Mouse (Mus musculus): ENCODE results near the gene Tctex1d2. TPM values are rescaled to one million over a fixed set of nuclear protein-coding genes. Genes with fewer than 3 reads are reported as not detected.
"Not testable (repeated sequence)": the region's sequence is repeated elsewhere in the genome, so short reads cannot be mapped to it uniquely, and the experiment has no call there.

The Tctex1d2 gene
- total RNA-seq, 2 experiments from 2014 or later = 6.3 to 8.3 TPM

GRCm38 (mm10) chr16:32431047-32431591, 11.6 kb downstream of the Tctex1d2 start:
- no peak for DNase-seq
- intact Hi-C loops (cut with DNase I) = loop anchor here (5.0 kb wide), 2 partner anchors 99 to 181 kb away; partner anchors contain the start of gene Ubxn7

- intact Hi-C loops (cut with DNase I) = loop anchor here (5.0 kb wide), 2 partner anchors 100 to 180 kb away; partner anchors contain the start of gene Ubxn7
- no peak for DNase-seq
Observed at GRCm38 (mm10) chr16:32431926-32432325, 12.4 kb downstream of the Tctex1d2 start.

DNA sequence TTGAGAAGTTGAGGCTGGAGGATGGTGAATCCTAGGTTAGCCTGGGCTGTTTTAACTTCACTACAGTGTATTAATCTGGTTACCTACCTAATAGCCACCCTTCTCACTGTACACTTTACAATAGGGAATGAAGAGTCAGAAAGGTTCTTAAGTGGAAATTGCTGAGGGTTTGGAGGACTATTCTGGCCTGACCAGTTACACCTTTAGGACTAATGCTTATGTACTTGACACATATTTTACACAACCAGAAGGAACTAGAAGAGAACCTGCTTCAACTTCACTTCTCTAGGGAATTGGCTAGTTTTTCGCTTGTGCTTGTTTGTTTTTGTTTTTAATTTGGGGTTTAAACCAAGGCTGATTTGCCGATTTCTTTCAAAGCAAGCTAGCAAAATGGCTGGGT, 13.6 kb downstream of the Tctex1d2 start:
- no peak for DNase-seq
- intact Hi-C loops (cut with DNase I) = loop anchor here (5.0 kb wide), 2 partner anchors 101 to 179 kb away; partner anchors contain the start of gene Ubxn7

DNA sequence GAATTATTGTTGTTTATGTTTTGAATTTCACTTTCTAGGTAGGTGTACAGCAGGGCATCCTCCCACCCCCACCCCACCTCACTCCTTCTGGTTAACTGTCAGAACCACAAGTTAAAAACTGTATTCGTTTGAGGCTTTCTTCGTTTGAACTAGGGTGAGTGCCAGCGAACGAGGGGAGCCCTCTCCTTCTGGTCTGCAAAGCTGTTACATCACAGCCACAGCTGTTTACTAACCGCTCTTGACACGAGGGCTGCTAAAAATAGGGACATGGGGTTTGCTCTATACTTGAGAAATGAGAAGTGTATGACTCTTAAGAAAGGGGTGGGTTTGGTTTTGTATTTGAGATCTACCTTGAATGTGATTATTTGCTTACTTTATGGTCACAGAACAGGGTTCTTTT, 14.6 kb downstream of the Tctex1d2 start:
- intact Hi-C loops (cut with DNase I) = loop anchor here (5.0 kb wide), 2 partner anchors 102 to 178 kb away; partner anchors contain the start of gene Ubxn7

GRCm38 (mm10) chr16:32434691-32435090, 15.2 kb downstream of the Tctex1d2 start:
- intact Hi-C loops (cut with DNase I) = loop anchor here (5.0 kb wide), 2 partner anchors 102 to 178 kb away; partner anchors contain the start of gene Ubxn7

More for the DNA sequence above, 14.6 kb downstream of the Tctex1d2 start:
- peak; percentile 30 to 43 for DNase-seq

DNA sequence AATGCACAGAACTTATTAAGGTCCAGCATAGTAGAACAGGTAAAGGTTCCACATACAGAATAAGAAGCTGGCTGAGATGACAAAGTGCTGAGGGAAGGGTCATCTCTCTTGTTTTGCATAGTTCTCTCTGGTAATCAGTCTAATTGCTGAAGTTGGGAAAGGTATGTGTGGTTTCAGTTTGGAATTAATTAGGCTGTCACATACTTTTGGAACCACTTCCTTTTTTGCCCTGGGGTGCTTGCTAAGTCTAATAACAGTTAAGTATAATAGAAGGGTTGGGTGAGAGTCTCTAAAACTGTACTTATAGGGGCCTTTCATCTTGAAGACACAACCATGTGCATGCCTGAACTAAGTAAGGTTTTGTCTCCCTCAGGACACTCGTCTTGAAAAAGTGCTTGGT, 17.2 kb downstream of the Tctex1d2 start:
- intact Hi-C loops (cut with DNase I) = no loop called here

More at GRCm38 (mm10) chr16:32434691-32435090, 15.2 kb downstream of the Tctex1d2 start:
- no peak for DNase-seq

GRCm38 (mm10) chr16:32437266-32437665, 17.8 kb downstream of the Tctex1d2 start:
- intact Hi-C loops (cut with DNase I) = no loop called here
- no peak for DNase-seq

More for the DNA sequence above, 17.2 kb downstream of the Tctex1d2 start:
- no peak for DNase-seq

- DNase-seq = no peak
- intact Hi-C loops (cut with DNase I) = no loop called here
Observed at GRCm38 (mm10) chr16:32441432-32441831, 21.9 kb downstream of the Tctex1d2 start.

- DNase-seq; intact Hi-C loops (cut with DNase I): not testable (repeated sequence)
Observed at GRCm38 (mm10) chr16:32444615-32445014, 25.1 kb downstream of the Tctex1d2 start.

GRCm38 (mm10) chr16:32445558-32445957, 26.1 kb downstream of the Tctex1d2 start:
- no peak for DNase-seq
- intact Hi-C loops (cut with DNase I) = no loop called here

GRCm38 (mm10) chr16:32446563-32447138, 27.1 kb downstream of the Tctex1d2 start:
- intact Hi-C loops (cut with DNase I) = no loop called here

DNA sequence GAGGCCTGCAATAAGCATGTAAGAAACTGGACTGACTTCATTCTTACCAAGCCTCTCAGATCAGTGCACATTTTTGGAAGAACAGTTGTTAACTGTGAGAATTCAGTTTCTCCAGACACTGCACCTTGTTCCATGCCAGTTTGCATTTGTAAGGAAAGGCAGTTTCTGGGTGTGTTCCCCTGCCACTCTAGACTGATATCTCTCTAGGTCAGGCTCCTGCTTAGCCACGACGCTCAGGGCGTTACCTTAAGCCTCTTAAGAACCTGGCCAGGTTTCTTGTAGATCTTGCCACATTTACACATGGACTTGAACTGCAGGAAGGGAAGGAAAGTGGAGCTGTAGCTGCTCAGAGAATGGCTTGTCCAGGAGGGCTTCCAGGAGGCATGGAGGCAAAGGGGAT, 30.2 kb downstream of the Tctex1d2 start:
- intact Hi-C loops (cut with DNase I) = no loop called here
- DNase-seq = no peak

More at GRCm38 (mm10) chr16:32446563-32447138, 27.1 kb downstream of the Tctex1d2 start:
- no peak for DNase-seq

DNA sequence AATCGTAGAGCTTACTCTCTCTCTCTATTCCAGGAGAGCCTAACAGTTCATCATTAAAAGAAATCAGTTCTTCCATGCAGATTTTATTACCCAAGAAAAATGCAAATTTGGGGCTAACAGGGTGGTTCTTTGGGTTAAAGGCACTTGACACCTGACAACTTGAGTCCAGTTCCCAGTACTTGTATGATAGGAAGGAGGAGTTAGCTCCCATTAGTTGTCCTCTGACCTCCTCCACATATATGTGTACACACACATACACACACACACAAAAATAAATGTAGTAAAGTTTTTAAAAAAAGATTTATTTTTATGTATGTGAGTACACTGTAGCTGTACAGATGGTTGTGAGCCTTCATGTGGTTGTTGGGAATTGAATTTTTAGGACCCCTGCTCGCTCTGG, 30.6 kb downstream of the Tctex1d2 start:
- intact Hi-C loops (cut with DNase I) = no loop called here
- DNase-seq = no peak

- no peak for DNase-seq
- intact Hi-C loops (cut with DNase I) = no loop called here
Observed at GRCm38 (mm10) chr16:32453102-32453501, 33.6 kb downstream of the Tctex1d2 start.

- no peak for DNase-seq
- intact Hi-C loops (cut with DNase I) = no loop called here
Observed at GRCm38 (mm10) chr16:32454646-32455045, 35.1 kb downstream of the Tctex1d2 start.

- no peak for DNase-seq
- intact Hi-C loops (cut with DNase I) = no loop called here
Observed at GRCm38 (mm10) chr16:32456086-32456485, 36.6 kb downstream of the Tctex1d2 start.

- DNase-seq = no peak
- intact Hi-C loops (cut with DNase I) = no loop called here
Observed at GRCm38 (mm10) chr16:32456761-32457160, 37.3 kb downstream of the Tctex1d2 start.

DNA sequence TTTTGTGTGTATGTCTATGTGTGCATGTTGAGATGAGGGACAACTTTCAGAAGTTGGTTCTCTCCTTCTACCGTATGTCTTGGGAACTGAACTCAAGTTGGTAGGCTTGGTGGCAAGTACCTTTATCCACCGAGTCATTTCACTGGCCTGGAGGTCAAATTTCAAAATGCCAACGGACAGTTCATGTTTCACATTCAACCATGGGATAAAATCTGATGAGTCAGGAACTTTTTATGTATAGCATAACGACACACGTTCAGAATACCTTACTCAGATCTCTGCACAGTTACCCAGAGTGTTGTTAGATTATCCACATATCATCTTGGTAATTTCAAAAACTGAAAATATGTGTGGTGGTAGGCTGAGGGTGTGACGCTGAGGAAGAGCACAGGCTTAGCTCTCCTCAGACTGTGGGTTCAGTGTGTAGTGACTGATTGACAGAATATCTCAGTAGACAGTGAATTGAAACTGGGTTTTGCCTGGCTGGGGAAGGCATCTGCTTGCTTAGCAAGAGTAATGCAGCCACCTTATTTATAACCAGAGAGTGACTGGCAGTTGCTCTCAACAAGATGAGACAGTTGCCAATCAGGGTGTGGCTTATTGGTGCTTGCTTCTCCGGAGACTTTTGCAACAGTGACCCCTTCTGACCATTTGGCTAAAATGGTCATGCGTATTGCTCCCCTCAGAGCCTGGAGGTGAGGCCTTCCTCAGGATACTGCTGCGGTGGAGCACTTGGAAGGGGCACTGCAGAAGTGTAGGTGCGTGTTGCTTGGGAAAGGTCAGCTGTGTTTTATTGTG, 38.3 kb downstream of the Tctex1d2 start:
- intact Hi-C loops (cut with DNase I) = loop anchor here (1.0 to 2.0 kb wide), 3 partner anchors 29 to 193 kb away; no protein-coding TSS in a partner anchor
- peak; percentile 52 to 62 for DNase-seq

- intact Hi-C loops (cut with DNase I) = no loop called here
- no peak for DNase-seq
Observed at GRCm38 (mm10) chr16:32460518-32460917, 41.0 kb downstream of the Tctex1d2 start.

DNA sequence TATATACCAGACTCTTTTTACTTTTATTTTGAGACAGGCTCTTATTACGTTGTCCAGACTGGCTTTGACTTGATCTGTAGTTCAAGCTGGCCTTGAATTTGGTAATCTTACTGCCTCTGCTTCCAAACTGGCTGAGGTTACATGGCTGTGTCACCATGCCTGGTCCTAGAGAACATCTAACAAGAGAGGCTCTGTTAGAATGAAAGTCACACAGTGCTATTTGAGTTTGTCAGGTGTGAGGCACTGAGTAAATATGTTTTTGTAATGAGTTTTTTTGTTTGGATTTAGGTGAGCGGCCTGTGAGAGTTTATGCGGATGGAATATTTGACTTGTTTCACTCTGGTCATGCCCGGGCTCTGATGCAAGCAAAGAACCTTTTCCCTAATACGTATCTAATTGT, 42.2 kb downstream of the Tctex1d2 start:
- intact Hi-C loops (cut with DNase I) = no loop called here
- no peak for DNase-seq

DNA sequence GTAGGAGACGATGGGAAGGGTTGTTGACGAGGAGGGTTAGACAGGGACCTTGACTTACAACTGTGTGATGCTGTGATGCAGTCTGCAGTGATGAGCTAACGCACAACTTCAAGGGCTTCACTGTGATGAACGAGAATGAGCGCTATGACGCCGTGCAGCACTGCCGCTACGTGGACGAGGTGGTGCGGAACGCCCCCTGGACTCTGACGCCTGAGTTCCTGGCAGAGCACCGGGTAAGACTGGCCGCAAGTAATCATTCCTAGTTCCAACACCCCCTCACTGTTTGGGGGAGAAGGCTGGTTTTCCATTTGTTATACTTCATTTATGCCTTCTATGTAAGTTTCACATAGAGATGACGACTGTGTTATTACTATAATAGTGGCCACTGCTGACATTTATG, 43.4 kb downstream of the Tctex1d2 start:
- intact Hi-C loops (cut with DNase I) = no loop called here
- no peak for DNase-seq
